Mouse (Mus musculus): ENCODE results near the gene Vgll4.
A peak's percentile ranks its signal among the peaks of the same experiment; 100 is the strongest.

The Vgll4 gene

DNA sequence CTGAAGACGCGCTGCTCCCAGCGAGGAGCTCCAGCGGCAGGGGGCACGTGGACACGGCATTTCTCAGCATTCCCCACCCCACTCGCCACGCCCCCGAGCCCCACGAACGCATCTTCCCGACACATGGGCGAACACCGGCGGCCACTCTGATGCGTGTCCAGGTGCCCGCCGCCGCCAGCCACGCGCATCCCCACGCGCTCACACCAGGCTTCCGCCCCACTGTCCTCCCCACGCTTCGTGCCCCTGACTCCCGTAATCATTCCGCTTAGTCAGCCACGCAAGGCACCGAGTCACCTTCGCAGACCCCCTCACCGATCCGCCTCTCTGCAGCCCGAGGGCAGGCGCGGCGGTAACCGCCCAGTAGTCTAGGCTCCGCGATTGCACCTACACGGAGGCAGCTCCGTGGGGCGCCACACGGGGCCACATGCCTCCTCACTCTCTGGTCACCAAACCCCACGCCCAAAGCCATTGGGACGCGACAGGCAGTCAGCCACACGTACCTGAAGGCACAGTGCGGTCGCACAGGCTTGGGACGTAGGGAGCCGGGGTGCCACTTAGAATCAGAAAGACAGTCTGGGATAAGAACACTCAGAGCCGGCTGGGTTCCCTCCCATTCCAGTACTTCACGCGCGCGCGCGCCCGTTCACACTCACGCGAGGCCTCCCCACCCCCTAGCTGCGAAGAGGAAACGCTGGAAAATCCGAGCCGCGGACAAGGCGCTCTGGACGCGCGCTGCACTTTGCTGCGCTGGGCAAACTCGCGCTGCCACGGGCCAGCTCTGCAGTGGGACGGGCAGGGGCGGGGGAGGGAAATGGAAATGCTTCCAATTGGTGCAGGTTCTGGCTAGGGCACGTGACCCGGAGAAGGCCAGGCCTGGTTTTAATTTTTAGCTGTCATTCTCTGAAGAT, at the start of gene Vgll4:
Gene Vgll4 (minus strand): TSS at position 782 of the 908 bp plus-strand sequence.
- DNase-seq (ENCODE audit: low read depth, low spot score) = peak; percentile 74

DNA sequence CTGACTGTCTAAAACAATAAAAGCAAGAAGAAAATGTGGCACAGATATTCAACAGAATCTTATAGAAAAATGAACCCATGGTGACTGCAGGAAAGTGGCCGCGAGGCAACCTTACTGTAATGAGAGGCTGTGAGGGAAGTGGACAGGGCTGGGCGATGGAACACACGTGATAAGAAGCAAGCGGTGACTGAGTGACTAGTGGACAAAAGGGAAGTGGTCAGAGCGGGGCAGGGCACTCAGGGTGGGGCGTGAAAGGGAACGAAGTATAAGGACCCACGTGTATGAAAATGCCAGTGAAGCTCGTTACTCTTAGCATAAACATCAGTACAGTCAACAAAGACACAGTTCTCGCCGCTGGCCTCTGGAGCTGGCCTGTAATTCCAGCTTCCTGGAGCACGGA, 45.7 kb upstream of the Vgll4 start:
- DNase-seq (ENCODE audit: low read depth, low spot score) = no peak

DNA sequence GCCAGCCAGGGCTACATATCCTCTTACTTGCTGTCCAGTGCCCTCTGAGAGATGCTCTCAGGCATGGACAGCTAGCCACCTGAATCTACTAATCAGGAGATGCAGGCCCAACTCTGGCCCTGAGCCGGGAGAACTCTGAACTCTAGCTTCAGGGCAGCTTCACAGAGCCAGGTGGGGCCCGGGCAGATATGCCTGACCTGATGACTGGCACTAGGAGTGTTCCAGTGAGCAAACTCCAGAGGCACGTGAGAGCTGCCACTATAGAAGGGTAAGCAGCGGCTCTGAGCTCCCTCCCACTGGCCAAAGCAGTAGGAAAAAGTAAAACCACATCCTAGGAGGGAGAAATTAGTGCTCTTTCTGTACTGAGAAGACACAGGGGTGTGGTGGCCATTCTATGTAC, 43.8 kb upstream of the Vgll4 start:
- no peak for DNase-seq (ENCODE audit: low read depth, low spot score)

DNA sequence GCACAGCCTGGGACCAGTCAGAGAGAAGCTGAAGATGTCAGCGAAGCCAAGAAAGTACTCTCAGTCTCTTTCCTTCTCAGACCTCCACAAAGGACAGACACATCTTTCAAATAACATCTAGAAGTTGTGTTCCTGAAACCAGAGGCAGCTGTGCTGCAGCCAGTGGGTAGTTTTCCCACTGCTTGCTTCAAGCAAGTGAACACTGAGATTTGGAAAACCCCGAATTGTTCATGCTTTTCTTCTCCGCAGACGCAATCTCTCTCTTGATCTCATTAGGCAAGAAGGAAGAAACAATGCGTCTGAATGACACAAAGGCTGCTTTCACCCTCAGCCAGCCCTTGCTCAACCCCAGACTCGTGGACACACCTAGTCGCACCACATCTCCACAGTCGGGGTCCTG, 42.0 kb upstream of the Vgll4 start:
- no peak for DNase-seq (ENCODE audit: low read depth, low spot score)

DNA sequence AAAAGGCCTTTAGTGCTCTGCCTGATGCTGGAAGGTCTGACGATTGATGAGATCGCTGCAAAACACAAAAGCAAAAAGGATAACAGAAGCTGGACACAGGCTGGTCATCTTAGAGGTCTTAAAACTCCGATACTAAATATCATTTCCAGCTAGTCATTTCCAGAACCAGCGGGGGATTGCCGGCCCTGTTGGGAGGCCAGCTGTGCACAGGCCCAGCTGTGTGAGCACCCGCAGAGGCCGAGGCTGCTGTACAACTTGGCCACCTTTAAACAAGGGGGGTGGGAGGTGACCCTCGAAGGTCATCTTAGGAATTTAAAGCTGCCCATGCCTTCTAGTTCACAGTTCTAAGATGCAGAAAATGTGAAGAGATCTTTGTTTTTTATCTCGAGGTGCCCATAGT, 41.0 kb upstream of the Vgll4 start:
- no peak for DNase-seq (ENCODE audit: low read depth, low spot score)

DNA sequence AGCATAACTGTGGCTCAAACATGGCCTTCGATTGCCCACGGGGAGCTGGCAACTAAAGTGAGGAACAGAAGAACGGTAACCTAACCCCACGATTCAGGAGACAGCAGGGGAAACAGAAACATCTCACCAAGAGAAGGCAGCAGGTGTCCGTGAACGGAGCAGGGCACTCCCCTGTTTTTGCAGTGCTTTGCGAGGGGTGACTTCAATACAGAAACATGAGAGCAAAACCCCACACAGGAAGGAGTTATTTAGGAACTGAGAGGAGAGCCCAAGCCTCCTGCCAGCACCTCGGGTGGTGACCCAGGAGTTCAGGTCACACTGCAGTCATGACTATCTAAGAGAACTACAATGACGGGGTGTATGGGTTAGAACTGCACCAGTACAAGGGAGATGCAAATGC, 40.5 kb upstream of the Vgll4 start:
- no peak for DNase-seq (ENCODE audit: low read depth, low spot score)

DNA sequence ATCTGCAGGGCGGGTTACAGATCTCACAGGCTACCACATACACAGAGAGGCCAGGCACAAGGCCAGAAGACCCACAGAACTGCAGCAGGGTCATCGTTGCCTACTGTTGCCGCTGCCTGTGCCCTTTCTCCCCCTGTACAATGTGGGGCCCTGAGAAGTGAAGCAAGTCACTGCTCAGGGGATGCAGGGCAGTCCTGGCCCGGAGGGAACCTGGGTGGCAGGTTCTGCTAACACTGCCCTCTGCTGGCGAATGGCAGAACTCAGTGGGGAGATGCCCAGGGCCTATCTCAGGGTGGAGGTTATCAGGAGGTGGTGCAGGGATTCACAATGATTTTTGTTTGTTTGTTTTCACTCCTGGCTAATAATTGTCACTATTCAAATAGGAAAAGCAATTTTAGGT, 37.9 kb upstream of the Vgll4 start:
- DNase-seq (ENCODE audit: low read depth, low spot score) = peak; percentile 79

DNA sequence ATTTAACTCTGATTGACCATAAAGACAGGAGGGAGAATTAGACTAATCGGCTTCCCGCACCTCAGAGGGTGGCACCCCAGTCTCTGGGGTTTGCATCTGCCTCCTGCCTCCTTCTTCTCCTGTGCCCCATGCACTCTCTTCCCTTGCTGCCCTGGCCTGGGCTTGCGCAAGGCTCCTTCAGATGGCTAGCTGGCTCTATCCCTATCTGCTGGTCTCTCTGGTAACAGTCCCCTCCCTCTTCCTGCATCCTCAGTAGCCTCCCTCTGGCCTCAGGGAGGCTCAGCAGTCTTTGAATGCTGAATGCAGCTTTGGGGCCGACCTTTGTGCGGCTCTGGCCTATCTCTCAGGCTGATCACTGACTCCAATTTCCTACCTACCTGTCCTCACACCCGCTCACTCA, 37.2 kb upstream of the Vgll4 start:
- no peak for DNase-seq (ENCODE audit: low read depth, low spot score)

DNA sequence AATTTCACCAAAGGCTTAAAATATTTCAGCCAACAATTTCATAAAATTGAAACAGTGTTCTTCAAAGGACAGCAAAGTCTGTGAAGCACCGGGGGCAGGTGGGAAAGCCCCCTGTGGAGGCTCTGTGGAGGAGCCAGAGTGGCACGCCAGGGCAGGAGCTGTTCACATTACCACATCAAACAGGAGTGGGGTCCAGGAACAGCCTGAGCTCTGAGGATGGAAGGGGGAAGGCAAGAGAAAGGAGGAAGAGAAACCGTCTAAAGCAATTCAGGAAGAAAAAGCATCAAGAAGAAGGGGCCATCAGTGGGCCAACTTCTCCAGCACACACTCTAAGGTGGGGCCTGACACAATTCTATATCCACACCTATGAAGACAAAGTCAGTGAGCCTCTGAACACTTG, 36.3 kb upstream of the Vgll4 start:
- no peak for DNase-seq (ENCODE audit: low read depth, low spot score)

DNA sequence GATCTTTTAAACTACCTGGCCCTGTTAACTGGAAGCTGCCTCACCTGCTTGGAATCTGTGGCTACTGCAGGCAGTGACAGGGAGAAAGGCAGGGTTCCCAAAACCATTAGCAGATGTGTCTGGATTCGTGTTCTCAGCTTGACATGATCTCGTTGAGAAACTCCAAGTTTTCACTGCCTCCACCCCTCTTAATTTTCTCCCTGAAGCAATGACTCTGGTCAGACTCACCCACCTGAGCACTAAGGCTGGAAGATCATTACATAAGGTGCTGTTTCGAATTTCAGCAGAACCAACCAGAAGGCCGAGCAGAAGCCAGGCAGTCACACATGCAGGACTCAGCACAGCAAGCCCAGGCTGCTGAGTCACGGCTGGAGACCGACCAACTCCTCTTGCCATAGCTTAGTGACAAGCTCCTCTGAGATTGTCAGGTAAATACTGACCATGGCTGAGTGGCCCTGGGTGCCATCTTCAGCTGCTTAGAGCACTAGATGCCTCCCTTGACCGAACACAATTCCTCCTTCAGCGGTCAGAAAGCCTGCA, 35.6 kb upstream of the Vgll4 start:
- DNase-seq (ENCODE audit: low read depth, low spot score) = no peak

DNA sequence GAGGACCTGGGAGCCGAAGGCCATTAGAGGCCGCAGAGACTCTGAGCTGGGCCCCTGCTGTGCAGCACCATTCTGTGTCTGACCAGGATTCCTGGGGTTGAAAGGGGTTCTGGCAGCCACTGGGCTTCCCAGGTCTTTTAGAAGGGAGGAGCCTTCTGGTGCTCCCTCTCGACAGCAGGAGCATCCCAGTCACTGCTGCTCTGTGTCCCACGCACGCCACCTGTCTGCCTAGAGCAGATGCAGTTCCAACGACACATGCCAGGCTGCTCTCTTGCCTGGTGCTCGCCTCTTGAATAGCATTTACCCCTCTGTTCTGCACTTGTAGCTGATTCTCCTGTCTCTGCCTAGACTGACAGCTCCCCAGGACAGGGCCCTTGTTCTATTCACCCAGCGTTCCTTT, 34.8 kb upstream of the Vgll4 start:
- no peak for DNase-seq (ENCODE audit: low read depth, low spot score)

DNA sequence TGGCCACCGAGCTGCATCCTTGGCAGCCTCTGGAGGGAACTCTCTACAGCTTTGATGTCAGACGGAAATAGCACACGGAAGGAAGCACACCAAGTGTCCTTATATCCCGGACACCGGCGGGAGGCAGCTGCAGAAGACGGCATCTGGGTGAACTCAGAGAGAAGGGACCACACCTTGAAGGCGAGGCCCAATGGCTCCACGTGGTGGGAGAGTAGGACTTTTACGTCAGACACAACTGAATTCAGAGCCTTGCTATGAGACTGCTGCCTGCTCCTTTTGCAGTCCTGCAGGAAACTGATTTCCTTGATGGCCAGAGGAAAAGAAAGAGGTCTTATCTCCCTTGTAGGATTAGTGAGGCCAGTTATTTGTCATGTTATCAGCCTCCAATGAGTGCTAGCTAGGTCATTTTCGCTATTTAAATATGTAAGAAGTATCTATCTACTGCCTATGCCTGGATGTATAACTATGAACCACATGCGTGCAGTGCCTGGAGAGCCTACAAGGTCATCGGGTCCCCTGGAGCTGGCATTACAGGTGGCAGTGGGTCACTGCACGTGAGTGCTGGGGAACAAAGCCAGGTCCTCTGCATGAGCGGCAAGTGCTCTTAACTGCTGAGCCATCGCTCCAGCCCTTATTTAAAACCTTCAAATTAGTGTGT, 28.7 kb upstream of the Vgll4 start:
- no peak for DNase-seq (ENCODE audit: low read depth, low spot score)

DNA sequence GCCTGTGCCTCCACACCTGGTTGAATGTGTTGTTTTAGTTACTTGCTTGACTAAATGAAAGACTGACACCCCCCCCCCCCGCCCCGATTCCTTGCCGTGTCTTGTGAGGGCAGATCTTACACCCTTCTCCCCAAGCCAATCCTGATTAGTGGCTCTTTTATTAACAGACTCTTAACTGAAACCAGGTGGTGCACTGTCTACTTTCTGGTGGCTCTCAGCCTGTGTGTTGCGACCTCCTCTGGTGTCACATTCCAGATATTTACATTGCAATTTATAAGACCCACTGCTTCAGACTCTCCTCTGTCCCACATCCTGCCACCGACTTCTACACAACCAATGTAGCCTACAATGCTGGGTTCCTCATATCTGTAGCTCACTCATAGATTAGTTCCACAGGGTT, 27.7 kb upstream of the Vgll4 start:
- DNase-seq (ENCODE audit: low read depth, low spot score) = peak; percentile 34

DNA sequence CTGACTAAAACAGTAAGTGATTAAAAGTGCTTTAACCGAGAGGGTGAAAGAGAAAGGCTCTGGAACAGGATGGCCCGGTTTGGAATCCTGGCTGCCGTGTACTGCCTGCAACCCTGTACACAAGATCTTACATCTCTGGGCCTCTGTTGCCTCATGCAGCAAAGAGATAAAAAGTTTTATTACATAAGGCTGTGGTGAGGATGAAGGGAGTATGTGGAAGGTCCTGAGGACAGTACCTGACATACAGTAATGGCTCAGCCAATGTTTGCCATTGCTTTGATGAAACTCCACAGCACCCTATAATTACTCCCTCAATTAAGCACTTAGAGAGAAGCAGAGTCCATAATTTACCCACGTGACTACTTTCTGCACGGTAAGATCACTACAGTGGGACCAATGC, 27.1 kb upstream of the Vgll4 start:
- no peak for DNase-seq (ENCODE audit: low read depth, low spot score)

DNA sequence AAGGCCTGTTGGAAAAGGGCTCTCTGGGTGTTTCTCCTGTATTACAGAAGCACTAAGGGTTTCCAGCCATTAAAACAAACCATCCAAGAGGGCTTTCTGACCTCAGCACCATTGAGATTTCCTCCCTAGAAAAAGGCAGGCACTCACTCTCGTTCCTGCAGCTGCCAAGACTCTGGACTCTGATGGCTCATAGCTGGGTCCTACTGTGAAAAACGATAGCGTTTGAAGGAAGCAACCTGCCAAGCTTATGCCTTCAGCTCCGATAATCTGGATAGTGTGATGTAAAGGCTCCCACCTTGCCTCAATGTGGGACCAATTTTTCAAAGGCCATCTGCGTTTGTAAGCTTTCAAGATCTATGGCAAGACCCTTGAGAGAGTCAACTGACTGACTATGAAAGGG, 24.3 kb upstream of the Vgll4 start:
- no peak for DNase-seq (ENCODE audit: low read depth, low spot score)

DNA sequence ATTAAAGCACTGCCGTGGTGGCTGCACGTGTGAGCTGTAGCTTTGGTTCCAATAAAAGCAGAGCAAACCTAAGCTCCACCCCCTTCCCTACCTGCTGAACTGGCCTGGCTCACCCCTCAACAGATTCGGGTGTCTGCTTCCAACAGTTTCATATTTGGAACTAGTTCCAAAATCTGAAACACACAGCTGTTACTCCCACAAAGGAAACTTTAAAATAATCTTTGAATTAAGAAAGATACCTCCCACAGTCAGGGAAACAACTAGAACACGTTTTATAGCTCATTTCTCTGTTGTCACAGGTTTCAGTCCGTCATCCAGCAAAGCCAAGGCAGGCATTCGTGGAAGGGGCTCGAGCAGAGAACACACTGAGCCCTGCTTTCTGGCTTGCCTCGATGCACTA, 23.9 kb upstream of the Vgll4 start:
- no peak for DNase-seq (ENCODE audit: low read depth, low spot score)

DNA sequence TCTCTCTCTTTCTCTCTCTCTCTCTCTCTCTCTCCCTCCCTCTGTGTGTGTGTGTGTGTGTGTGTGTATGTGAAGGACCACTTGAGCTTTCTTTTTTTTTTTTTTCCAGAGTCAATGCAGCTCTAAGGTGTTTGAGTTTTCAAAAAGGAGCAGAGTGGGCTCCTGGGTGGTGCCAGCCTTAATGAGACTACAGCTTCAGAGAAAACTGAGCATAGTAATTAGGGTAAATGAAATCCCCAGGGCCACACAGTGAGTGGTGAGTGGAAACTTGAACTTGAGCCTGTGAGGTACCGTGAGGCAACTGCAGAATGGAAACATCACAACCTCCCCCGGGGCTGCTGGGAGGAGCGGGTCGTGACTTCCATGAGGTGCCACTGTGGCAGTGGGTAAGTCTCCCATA, 22.1 kb upstream of the Vgll4 start:
- no peak for DNase-seq (ENCODE audit: low read depth, low spot score)

DNA sequence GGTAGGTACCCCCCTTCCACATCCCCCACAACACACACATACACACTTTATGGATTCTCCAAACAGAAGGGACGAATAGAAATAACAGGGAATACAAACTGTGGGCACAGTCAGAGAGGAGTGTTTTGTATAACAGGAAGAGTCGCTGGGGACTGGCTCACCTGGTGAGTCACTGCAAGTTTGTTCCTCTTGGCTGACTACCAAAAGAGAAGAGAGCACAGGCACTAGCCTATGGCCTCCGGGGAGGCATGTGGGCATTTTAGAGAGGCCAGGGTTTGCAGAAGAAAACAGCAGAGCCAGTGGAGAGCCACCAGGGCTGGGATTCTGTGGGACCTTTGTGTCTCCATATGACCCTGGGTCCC, 18.8 kb upstream of the Vgll4 start:
- no peak for DNase-seq (ENCODE audit: low read depth, low spot score)

DNA sequence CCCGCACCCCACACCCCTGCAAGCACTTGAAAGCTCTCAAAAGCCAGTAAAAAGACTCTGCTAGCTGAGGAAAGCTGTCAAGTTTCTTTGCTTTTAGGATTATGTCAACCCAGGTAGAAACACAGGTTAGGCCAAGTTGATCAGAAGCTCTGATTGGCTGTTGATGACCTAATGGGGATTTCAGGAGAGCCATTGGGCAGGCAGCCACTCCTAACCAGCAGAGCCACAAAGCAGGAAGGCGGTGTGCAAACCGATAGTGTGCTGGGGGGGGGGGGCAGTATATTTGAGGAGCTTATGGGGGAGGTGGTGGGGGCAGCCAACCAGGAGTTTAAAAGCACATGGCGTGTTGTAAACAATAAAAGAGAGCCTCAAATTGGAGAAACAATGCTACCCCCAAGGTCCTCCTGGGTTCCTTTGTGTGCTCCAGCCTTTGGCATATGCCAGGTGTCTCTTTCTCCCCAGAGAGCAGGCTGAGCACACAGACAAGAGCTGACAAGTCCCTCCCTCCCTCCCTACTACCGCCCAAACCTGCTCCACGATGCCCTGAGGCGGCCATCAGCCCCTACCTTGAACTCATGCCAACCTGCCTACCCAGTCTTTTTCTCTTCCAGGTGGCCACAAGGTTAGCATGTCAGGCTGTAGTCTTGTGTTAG, 18.3 kb upstream of the Vgll4 start:
- no peak for DNase-seq (ENCODE audit: low read depth, low spot score)

DNA sequence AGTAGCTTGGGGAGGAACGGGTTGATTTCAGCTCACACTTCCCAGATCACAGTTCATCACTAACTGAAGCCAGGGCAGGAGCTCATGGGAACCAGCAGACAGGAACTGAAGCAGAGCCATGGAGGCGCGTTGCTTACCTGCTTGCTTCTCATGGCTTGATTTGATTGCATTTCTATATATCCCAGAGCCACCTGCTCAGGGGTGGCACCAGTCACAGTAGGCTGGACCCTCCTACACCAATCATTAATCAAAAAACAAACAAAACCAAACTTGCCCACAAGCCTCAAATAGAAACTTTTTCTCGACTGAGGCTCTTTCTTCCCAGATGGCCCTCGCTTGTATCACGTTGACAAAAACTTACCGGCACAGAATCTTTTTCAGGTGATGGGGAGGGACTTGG, 12.9 kb upstream of the Vgll4 start:
- DNase-seq (ENCODE audit: low read depth, low spot score) = no peak

DNA sequence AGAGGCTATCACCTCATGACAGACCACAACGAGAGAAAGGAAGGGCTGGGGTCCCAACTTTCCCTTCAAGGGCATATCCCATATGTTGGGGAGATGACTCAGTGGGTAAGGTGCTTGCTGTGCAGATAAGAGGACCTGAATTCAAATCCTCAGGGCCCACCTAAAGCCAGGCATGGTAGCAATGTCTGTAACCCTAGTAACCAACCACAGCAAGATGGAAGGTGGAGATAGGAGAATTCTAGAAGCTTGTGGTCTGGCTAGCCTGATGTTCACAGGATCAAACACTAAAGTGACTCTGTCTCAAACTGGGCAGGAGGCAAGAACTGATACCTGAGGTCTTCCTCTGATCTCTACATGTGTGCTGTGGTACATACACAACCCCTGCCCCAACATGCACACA, 9.9 kb upstream of the Vgll4 start:
- no peak for DNase-seq (ENCODE audit: low read depth, low spot score)

DNA sequence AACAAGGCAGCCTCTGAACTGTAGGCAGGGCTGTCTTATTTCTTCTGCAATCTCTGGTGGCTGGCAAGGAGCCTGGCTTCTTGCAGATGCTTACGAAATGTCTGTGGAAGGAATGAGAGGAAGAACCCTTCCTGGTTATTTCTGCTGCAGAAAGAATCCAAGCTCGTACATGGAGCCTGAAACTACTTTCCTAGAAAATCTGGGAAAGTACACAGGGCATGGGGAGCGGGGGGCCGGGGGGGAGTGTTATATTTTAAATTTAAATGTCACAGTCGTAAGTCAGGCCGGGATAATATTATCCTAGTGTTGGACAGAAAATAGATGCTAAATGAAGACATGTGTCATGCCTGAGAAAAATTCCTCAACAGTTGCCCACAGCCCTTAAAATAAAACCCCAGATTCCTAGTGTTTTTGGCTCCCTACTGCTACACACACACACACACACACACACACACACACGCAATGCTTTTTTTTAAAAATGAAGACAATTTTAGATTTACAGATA, 7.2 kb upstream of the Vgll4 start:
- DNase-seq (ENCODE audit: low read depth, low spot score) = no peak

Measured in mesoderm, embryonic 11.5 days (tissue).